19 mouse cellular contexts compared by ENCODE assay signal in genomic region chr1:134194298-134195022, GRCm38 (mm10). TPM values are rescaled to one million over a fixed set of nuclear protein-coding genes. Genes with fewer than 3 reads are reported as not detected.
DNase-seq lines count a peak whose midpoint lies in the region; ATAC-seq lines count a peak whose summit lies in the region.
"Had no signal": no experiment of that assay in that cellular context is flagged by ENCODE, and none has a peak within 500 bp of the region (broad histone marks: within the 10 kb centered on the region; RNA-seq: fewer than 3 reads in every experiment).

No protein-coding gene starts in this region.

- no peak overlapping the region for H3K4me2 ChIP-seq in hindbrain, embryonic 14.5 days (replicated peaks)
- H3K4me2 ChIP-seq: intestine, embryonic 15.5 days; liver, embryonic 13.5 days; midbrain, embryonic 11.5 days had no signal

- H3K4me3 ChIP-seq in hindbrain, embryonic 10.5 days = no peak overlapping the region
- no peak overlapping the region for H3K4me3 ChIP-seq in hindbrain, embryonic 14.5 days (replicated peaks; ENCODE audit: low read length)
- no peak overlapping the region for H3K4me3 ChIP-seq in embryonic facial prominence, embryonic 10.5 days
- no peak overlapping the region for H3K4me3 ChIP-seq in limb, embryonic 10.5 days
- H3K4me3 ChIP-seq: intestine, embryonic 15.5 days; kidney, embryonic 15.5 days; liver, embryonic 13.5 days had no signal

- no peaks in the 10 kb centered on the region for H3K9me3 ChIP-seq in hindbrain, embryonic 10.5 days
- H3K9me3 ChIP-seq in hindbrain, embryonic 14.5 days (ENCODE audit: control insufficient read depth, low read length) = no peaks in the 10 kb centered on the region
- no peaks in the 10 kb centered on the region for H3K9me3 ChIP-seq in embryonic facial prominence, embryonic 10.5 days
- no peaks in the 10 kb centered on the region for H3K9me3 ChIP-seq in limb, embryonic 10.5 days (replicated peaks)
- H3K9me3 ChIP-seq: intestine, embryonic 15.5 days; kidney, embryonic 15.5 days; liver, embryonic 13.5 days had no signal

- peak; percentile 40 for DNase-seq in gastrocnemius, adult 18-20 months (ENCODE audit: low spot score)
- DNase-seq in gastrocnemius, postnatal 36 days = no peak
- DNase-seq in hindbrain, embryonic 10.5 days (ENCODE audit: low spot score) = no peak
- DNase-seq in hindbrain, embryonic 14.5 days (ENCODE audit: low spot score) = no peak
- DNase-seq in embryonic facial prominence, embryonic 10.5 days (ENCODE audit: low spot score) = no peak
- DNase-seq in limb, embryonic 10.5 days (ENCODE audit: low spot score) = no peak
- no peak for DNase-seq in left cerebral cortex, adult 18-20 months (ENCODE audit: low spot score in 2 of 2)
- no peak for DNase-seq in thymus, postnatal 14 days
- DNase-seq: liver, embryonic 13.5 days; lung, postnatal 14 days; thymus, postnatal 36 days had no signal

- H3K27ac ChIP-seq in hindbrain, embryonic 10.5 days = peak overlapping the region; percentile 23; the same call in 1 of the 2 replicates
- H3K27ac ChIP-seq in hindbrain, embryonic 14.5 days = no peak overlapping the region
- H3K27ac ChIP-seq in embryonic facial prominence, embryonic 10.5 days (replicated peaks) = peak overlapping the region; percentile 70
- peak overlapping the region; percentile 61 for H3K27ac ChIP-seq in limb, embryonic 10.5 days
- H3K27ac ChIP-seq: intestine, embryonic 15.5 days; kidney, embryonic 15.5 days; liver, embryonic 13.5 days had no signal

- 76% methylated on average over 16 of the region's 16 CpGs for WGBS in hindbrain, embryonic 10.5 days
- WGBS in hindbrain, embryonic 14.5 days = 69% methylated on average over 16 of the region's 16 CpGs
- WGBS in embryonic facial prominence, embryonic 10.5 days = 74% methylated on average over 16 of the region's 16 CpGs
- WGBS in limb, embryonic 10.5 days = 80% methylated on average over 16 of the region's 16 CpGs

- no peaks in the 10 kb centered on the region for H3K36me3 ChIP-seq in hindbrain, embryonic 10.5 days
- H3K36me3 ChIP-seq in hindbrain, embryonic 14.5 days (replicated peaks; ENCODE audit: control insufficient read depth, insufficient read depth) = no peaks in the 10 kb centered on the region
- H3K36me3 ChIP-seq in embryonic facial prominence, embryonic 10.5 days (replicated peaks) = no peaks in the 10 kb centered on the region
- no peaks in the 10 kb centered on the region for H3K36me3 ChIP-seq in limb, embryonic 10.5 days
- H3K36me3 ChIP-seq: intestine, embryonic 15.5 days; kidney, embryonic 15.5 days; liver, embryonic 13.5 days had no signal

- ATAC-seq in hindbrain, embryonic 14.5 days (ENCODE audit: low FRiP score) = no peak
- ATAC-seq: CD4-positive, CD25-positive, alpha-beta regulatory T cell, adult 4 months; forebrain, embryonic 16.5 days; intestine, embryonic 15.5 days had no signal

- intact Hi-C loops in gastrocnemius, postnatal 36 days (cut with DNase I) = no loop called here

- H3K4me1 ChIP-seq in hindbrain, embryonic 10.5 days (replicated peaks) = peaks cover 46% of the 10 kb centered on the region
- H3K4me1 ChIP-seq in hindbrain, embryonic 14.5 days (replicated peaks; ENCODE audit: control insufficient read depth, insufficient read depth, low read length) = 0 out of 2 replicates have a peak, but pooled peaks cover 4% of the 10 kb centered on the region
- peaks cover 62% of the 10 kb centered on the region for H3K4me1 ChIP-seq in embryonic facial prominence, embryonic 10.5 days
- peaks cover 50% of the 10 kb centered on the region for H3K4me1 ChIP-seq in limb, embryonic 10.5 days

- peaks cover 7% of the 10 kb centered on the region for H3K27me3 ChIP-seq in hindbrain, embryonic 10.5 days (ENCODE audit: insufficient read depth, poor library complexity, severe bottlenecking)
- H3K27me3 ChIP-seq in hindbrain, embryonic 14.5 days (ENCODE audit: control insufficient read depth, insufficient read depth, low read length) = no peaks in the 10 kb centered on the region
- peaks cover 3% of the 10 kb centered on the region for H3K27me3 ChIP-seq in embryonic facial prominence, embryonic 10.5 days (replicated peaks; ENCODE audit: low read depth, poor library complexity, severe bottlenecking)
- H3K27me3 ChIP-seq in limb, embryonic 10.5 days (ENCODE audit: low read depth, poor library complexity, severe bottlenecking) = peaks cover 7% of the 10 kb centered on the region
- H3K27me3 ChIP-seq: intestine, embryonic 15.5 days had no signal

- H3K9ac ChIP-seq in hindbrain, embryonic 14.5 days = no peak overlapping the region
- H3K9ac ChIP-seq: intestine, embryonic 15.5 days; kidney, embryonic 15.5 days; liver, embryonic 13.5 days had no signal

RNA-seq across cellular contexts. Expression of gene Mybph, which starts 1.2 kb away (rescaled TPM):
- total RNA-seq in gastrocnemius, adult 18-20 months (2021) = 100 to 1,000 TPM; 192 to 275 TPM
- total RNA-seq in gastrocnemius, postnatal 36 days (2021) = 100 to 1,000 TPM; 547 to 589 TPM
- 0.21 and 0.39 TPM in 2 replicates for polyA plus RNA-seq in hindbrain, embryonic 10.5 days (2016; fragmentation: Nextera tagmentation; extraction: Ambion mirVana)
- polyA plus RNA-seq in hindbrain, embryonic 14.5 days (2014; fragmentation: Nextera tagmentation; extraction: Ambion mirVana) = 0.27 TPM in 1 of 2 replicates, not detected in the other
- polyA plus RNA-seq in embryonic facial prominence, embryonic 10.5 days (2016; fragmentation: Nextera tagmentation; extraction: Ambion mirVana) = 0.49 and 1.4 TPM in 2 replicates
- 0.56 and 0.98 TPM in 2 replicates for polyA plus RNA-seq in limb, embryonic 10.5 days (2016; fragmentation: Nextera tagmentation; extraction: Ambion mirVana)
- total RNA-seq in left cerebral cortex, adult 18-20 months (2021) = under 1 TPM in 1 of 2 experiments, not detected in 1; 0.19 TPM
- total RNA-seq: layer of hippocampus, adult 18-20 months; neutrophil, adult 5-6 weeks had no signal
- polyA plus RNA-seq: CD4-positive, CD25-positive, alpha-beta regulatory T cell, adult 4 months; forebrain, embryonic 16.5 days; spleen, adult 2 months had no signal

RNA-seq across cellular contexts. Expression of gene Chil1, which starts 12.5 kb away (rescaled TPM):
- total RNA-seq in gastrocnemius, adult 18-20 months (2021) = 1 to 10 TPM; 1.1 to 2.0 TPM
- 1 to 10 TPM in 1 of 2 experiments, under 1 TPM in 1; 0.64 to 1.8 TPM for total RNA-seq in gastrocnemius, postnatal 36 days (2021)
- polyA plus RNA-seq in hindbrain, embryonic 10.5 days (2016; fragmentation: Nextera tagmentation; extraction: Ambion mirVana) = 1.5 and 3.4 TPM in 2 replicates
- polyA plus RNA-seq in hindbrain, embryonic 14.5 days (2014; fragmentation: Nextera tagmentation; extraction: Ambion mirVana) = 2.5 and 3.6 TPM in 2 replicates
- 0.96 and 0.99 TPM in 2 replicates for polyA plus RNA-seq in embryonic facial prominence, embryonic 10.5 days (2016; fragmentation: Nextera tagmentation; extraction: Ambion mirVana)
- 0.80 TPM in 1 of 2 replicates, not detected in the other for polyA plus RNA-seq in limb, embryonic 10.5 days (2016; fragmentation: Nextera tagmentation; extraction: Ambion mirVana)
- total RNA-seq in left cerebral cortex, adult 18-20 months (2021) = 10 to 100 TPM; 16.5 to 18.4 TPM

RNA-seq across cellular contexts. Expression of gene Adora1, which starts 40.8 kb away (rescaled TPM):
- total RNA-seq in gastrocnemius, adult 18-20 months (2021) = under 1 TPM; 0.25 to 0.66 TPM
- under 1 TPM; 0.33 to 0.59 TPM for total RNA-seq in gastrocnemius, postnatal 36 days (2021)
- polyA plus RNA-seq in hindbrain, embryonic 10.5 days (2016; fragmentation: Nextera tagmentation; extraction: Ambion mirVana) = 0.37 and 0.46 TPM in 2 replicates
- polyA plus RNA-seq in hindbrain, embryonic 14.5 days (2014; fragmentation: Nextera tagmentation; extraction: Ambion mirVana) = 13.0 and 14.9 TPM in 2 replicates
- 0.28 and 0.65 TPM in 2 replicates for polyA plus RNA-seq in embryonic facial prominence, embryonic 10.5 days (2016; fragmentation: Nextera tagmentation; extraction: Ambion mirVana)
- 0.06 and 0.69 TPM in 2 replicates for polyA plus RNA-seq in limb, embryonic 10.5 days (2016; fragmentation: Nextera tagmentation; extraction: Ambion mirVana)
- 100 to 1,000 TPM; 167 to 172 TPM for total RNA-seq in left cerebral cortex, adult 18-20 months (2021)
- total RNA-seq: neutrophil, adult 5-6 weeks had no signal
